Mouse (Mus musculus) stomach, postnatal 0 days (tissue): ENCODE results near the gene Erc2.

Experiments
- CTCF ChIP-seq: IDR thresholded peaks from 2 replicates; pipeline ENCODE4 v1.5.1; 2016; ENCODE audit warnings: antibody characterized with exemption, low read depth, mild to moderate bottlenecking, moderate library complexity
- EP300 ChIP-seq: optimal IDR thresholded peaks from 2 replicates; pipeline ENCODE3; 2016; ENCODE audit warnings: antibody characterized with exemption

DNA sequence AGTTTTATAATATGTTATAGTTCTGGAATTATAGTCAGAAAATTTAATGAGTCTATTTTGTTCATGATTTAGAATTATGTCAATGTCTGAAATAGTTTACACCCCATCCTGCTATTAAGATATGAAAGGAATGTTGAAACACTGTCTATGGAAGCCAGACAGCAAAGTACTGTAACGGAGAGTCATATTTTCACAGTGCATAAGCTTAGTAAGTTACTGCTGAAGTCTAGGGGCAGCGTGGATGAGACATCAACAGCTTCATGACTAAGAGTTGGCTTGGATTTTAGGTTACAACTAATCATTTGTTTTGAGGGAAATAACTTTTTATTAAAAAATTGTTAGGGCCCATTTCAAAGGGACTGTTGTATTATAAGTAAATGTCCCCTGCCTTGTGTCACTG is 412.8 kb downstream of the Erc2 start:
- TF ChIP-seq CTCF (no peak), EP300 (no peak)
